Mouse (Mus musculus) midbrain, embryonic 16.5 days (tissue): ENCODE measurements around the gene Ttn. TPM values are rescaled to one million over a fixed set of nuclear protein-coding genes. Genes with fewer than 3 reads are reported as not detected.

Source experiments
- ATAC-seq: fragments of 200-750 bp; cut with Nextera tagmentation; 2 replicates; pipeline ENCODE4 v1.8.0; 2017; ENCODE audit warnings: moderate TSS enrichment
- H3K27ac ChIP-seq: fragments of 300-500 bp; sonication (generic); 2 replicates; pipeline ENCODE4 v1.5.1; 2014; ENCODE audit warnings: mild to moderate bottlenecking, low read length, mixed read lengths
- H3K27me3 ChIP-seq: fragments of 300-500 bp; sonication (generic); 2 replicates; pipeline ENCODE4 v1.6.1; 2014; ENCODE audit warnings: low read depth, low read length, mixed read lengths; ENCODE audit not compliant: control insufficient read depth, insufficient read depth
- H3K36me3 ChIP-seq: fragments of 300-500 bp; sonication (generic); 2 replicates; pipeline ENCODE4 v1.6.1; 2014; ENCODE audit warnings: mild to moderate bottlenecking, low read length, moderate library complexity, mixed read lengths; ENCODE audit not compliant: control insufficient read depth, insufficient read depth
- H3K4me1 ChIP-seq: fragments of 300-500 bp; sonication (generic); 2 replicates; pipeline ENCODE4 v1.6.1; 2014; ENCODE audit warnings: mild to moderate bottlenecking, low read length, mixed read lengths; ENCODE audit not compliant: control insufficient read depth, insufficient read depth
- H3K4me2 ChIP-seq: fragments of 300-500 bp; sonication (generic); 2 replicates; pipeline ENCODE4 v1.6.1; 2014; ENCODE audit warnings: mild to moderate bottlenecking, low read length, mixed read lengths
- H3K4me3 ChIP-seq: fragments of 300-500 bp; sonication (generic); 2 replicates; pipeline ENCODE4 v1.5.1; 2014; ENCODE audit warnings: low read depth, mild to moderate bottlenecking, low read length, moderate library complexity, mixed read lengths
- H3K9ac ChIP-seq: fragments of 300-500 bp; sonication (generic); 2 replicates; pipeline ENCODE4 v1.6.1; 2014; ENCODE audit warnings: low read depth, low read length, mixed read lengths
- H3K9me3 ChIP-seq: fragments of 300-500 bp; sonication (generic); replicated peaks from 2 replicates; pipeline ENCODE4 v1.6.1; 2014; ENCODE audit warnings: mild to moderate bottlenecking, low read length, mixed read lengths; ENCODE audit not compliant: control insufficient read depth, poor library complexity, severe bottlenecking
- WGBS: fragments of 180-500 bp; shearing (Covaris S2); extraction: QIAGEN DNeasy Blood & Tissue Kit; methylation state at CpG from one replicate; pipeline ENCODE4 v1.1.7; 2014; 5-methylcytosine and 5-hydroxymethylcytosine counted together
- polyA plus RNA-seq: library from polyadenylated mRNA; unstranded; fragments of >200 nt; fragmentation: Nextera tagmentation; extraction: Ambion mirVana; gene quantifications from 2 replicates; pipeline ENCODE4 v1.2.1, GENCODE M21; 2015

The Ttn gene
- polyA plus RNA-seq, 1 experiment from 2014 or later: 0.21 TPM

- H3K4me3 ChIP-seq: no peak overlapping the region
- H3K4me2 ChIP-seq: no peak overlapping the region
- H3K36me3 ChIP-seq: no peaks in the 10 kb centered on the region
- H3K9me3 ChIP-seq: peaks cover 17% of the 10 kb centered on the region; the same call in 1 of the 2 replicates
- no peak overlapping the region for H3K9ac ChIP-seq
- WGBS: 95% methylated on average over 6 of the region's 6 CpGs
- no peaks in the 10 kb centered on the region for H3K27me3 ChIP-seq
- ATAC-seq: no peak
- no peaks in the 10 kb centered on the region for H3K4me1 ChIP-seq
- H3K27ac ChIP-seq: no peak overlapping the region
These were observed 230.4 kb downstream of the Ttn start for GRCm38 (mm10) chr2:76751993-76752392.

GRCm38 (mm10) chr2:76749341-76750110, 232.8 kb downstream of the Ttn start:
- Histone ChIP-seq H3K27ac (no peak overlapping the region), H3K36me3 (no peaks in the 10 kb centered on the region), H3K27me3 (no peaks in the 10 kb centered on the region), H3K4me1 (no peaks in the 10 kb centered on the region), H3K9me3 (peaks cover 29% of the 10 kb centered on the region), H3K9ac (no peak overlapping the region), H3K4me2 (no peak overlapping the region), H3K4me3 (no peak overlapping the region)
- 93% methylated on average over 21 of the region's 21 CpGs for WGBS
- ATAC-seq: no peak

GRCm38 (mm10) chr2:76748696-76749095, 233.7 kb downstream of the Ttn start:
- H3K4me2 ChIP-seq: no peak overlapping the region
- ATAC-seq: no peak
- H3K4me3 ChIP-seq: no peak overlapping the region
- no peaks in the 10 kb centered on the region for H3K36me3 ChIP-seq
- no peaks in the 10 kb centered on the region for H3K4me1 ChIP-seq
- no peak overlapping the region for H3K27ac ChIP-seq
- H3K9ac ChIP-seq: no peak overlapping the region
- 96% methylated on average over 14 of the region's 14 CpGs for WGBS
- peaks cover 36% of the 10 kb centered on the region for H3K9me3 ChIP-seq
- no peaks in the 10 kb centered on the region for H3K27me3 ChIP-seq

- no peaks in the 10 kb centered on the region for H3K27me3 ChIP-seq
- no peaks in the 10 kb centered on the region for H3K4me1 ChIP-seq
These were observed 262.7 kb downstream of the Ttn start for GRCm38 (mm10) chr2:76719650-76720049.

GRCm38 (mm10) chr2:76714984-76715383, 267.4 kb downstream of the Ttn start:
- no peak overlapping the region for H3K4me3 ChIP-seq
- ATAC-seq: no peak
- H3K27me3 ChIP-seq: no peaks in the 10 kb centered on the region
- peaks cover 39% of the 10 kb centered on the region for H3K9me3 ChIP-seq
- no peak overlapping the region for H3K27ac ChIP-seq
- H3K4me1 ChIP-seq: no peaks in the 10 kb centered on the region
- 80% methylated on average over 8 of the region's 8 CpGs for WGBS
- no peak overlapping the region for H3K4me2 ChIP-seq
- H3K36me3 ChIP-seq: peaks cover 56% of the 10 kb centered on the region
- no peak overlapping the region for H3K9ac ChIP-seq

More at GRCm38 (mm10) chr2:76719650-76720049, 262.7 kb downstream of the Ttn start:
- H3K27ac ChIP-seq: no peak overlapping the region
- no peak for ATAC-seq
- 95% methylated on average over 14 of the region's 14 CpGs for WGBS
- H3K4me3 ChIP-seq: no peak overlapping the region
- H3K36me3 ChIP-seq: peaks cover 40% of the 10 kb centered on the region
- no peak overlapping the region for H3K4me2 ChIP-seq
- no peak overlapping the region for H3K9ac ChIP-seq
- H3K9me3 ChIP-seq: peaks cover 25% of the 10 kb centered on the region

GRCm38 (mm10) chr2:76708512-76708911, 273.8 kb downstream of the Ttn start:
- ATAC-seq: no peak
- H3K36me3 ChIP-seq: peaks cover 36% of the 10 kb centered on the region
- WGBS: 94% methylated on average over 3 of the region's 3 CpGs

GRCm38 (mm10) chr2:76705655-76706054, 276.7 kb downstream of the Ttn start:
- Histone ChIP-seq H3K27me3 (no peaks in the 10 kb centered on the region), H3K9ac (no peak overlapping the region), H3K4me1 (no peaks in the 10 kb centered on the region), H3K4me3 (no peak overlapping the region), H3K9me3 (peaks cover 13% of the 10 kb centered on the region), H3K27ac (no peak overlapping the region), H3K36me3 (peaks cover 21% of the 10 kb centered on the region), H3K4me2 (no peak overlapping the region)
- WGBS: 85% methylated on average over 13 of the region's 13 CpGs
- no peak for ATAC-seq

More at GRCm38 (mm10) chr2:76708512-76708911, 273.8 kb downstream of the Ttn start:
- Histone ChIP-seq H3K9ac (no peak overlapping the region), H3K27ac (no peak overlapping the region), H3K4me2 (no peak overlapping the region), H3K4me3 (no peak overlapping the region), H3K9me3 (peaks cover 33% of the 10 kb centered on the region), H3K27me3 (no peaks in the 10 kb centered on the region), H3K4me1 (no peaks in the 10 kb centered on the region)

- no peaks in the 10 kb centered on the region for H3K9me3 ChIP-seq
- no peak overlapping the region for H3K9ac ChIP-seq
- H3K4me2 ChIP-seq: no peak overlapping the region
- WGBS: 91% methylated on average over 5 of the region's 5 CpGs
- H3K4me3 ChIP-seq: no peak overlapping the region
- H3K27me3 ChIP-seq: no peaks in the 10 kb centered on the region
- H3K36me3 ChIP-seq: peaks cover 9% of the 10 kb centered on the region; the same call in 1 of the 2 replicates
- H3K4me1 ChIP-seq: no peaks in the 10 kb centered on the region
- ATAC-seq: no peak
- no peak overlapping the region for H3K27ac ChIP-seq
These were observed 279.6 kb downstream of the Ttn start for GRCm38 (mm10) chr2:76702751-76703150.

GRCm38 (mm10) chr2:76702188-76702587, 280.2 kb downstream of the Ttn start:
- no peak overlapping the region for H3K4me3 ChIP-seq
- 92% methylated on average over 3 of the region's 3 CpGs for WGBS
- no peak overlapping the region for H3K27ac ChIP-seq
- no peaks in the 10 kb centered on the region for H3K27me3 ChIP-seq
- H3K36me3 ChIP-seq: peaks cover 13% of the 10 kb centered on the region
- H3K4me2 ChIP-seq: no peak overlapping the region
- no peaks in the 10 kb centered on the region for H3K4me1 ChIP-seq
- no peak for ATAC-seq
- H3K9ac ChIP-seq: no peak overlapping the region
- H3K9me3 ChIP-seq: no peaks in the 10 kb centered on the region
